25 mouse cellular contexts compared by ENCODE assay signal in the genomic region with DNA sequence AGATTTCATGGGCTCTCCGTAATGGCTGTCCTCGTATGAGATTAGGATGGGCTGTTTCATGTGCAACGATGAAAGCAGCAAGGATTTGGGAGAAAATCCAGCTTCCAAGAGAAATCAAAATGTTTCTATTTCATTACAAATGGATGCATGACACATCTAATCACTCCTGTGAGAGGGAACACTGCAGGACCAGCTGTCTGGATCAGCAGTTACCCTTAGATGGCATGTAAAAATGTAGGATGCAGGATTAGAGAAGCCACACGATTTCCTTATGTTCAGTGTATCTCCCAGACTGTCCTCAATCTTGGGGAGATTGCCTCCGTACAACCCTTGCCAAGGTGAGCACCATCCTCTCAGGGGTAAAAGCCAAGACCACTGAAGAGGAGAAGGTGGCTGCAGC.
A peak's percentile ranks its signal among the peaks of the same experiment; 100 is the strongest.
DNase-seq lines count a peak whose midpoint lies in the region; ATAC-seq lines count a peak whose summit lies in the region.
"Had no signal": no experiment of that assay in that cellular context is flagged by ENCODE, and none has a peak within 500 bp of the region (broad histone marks: within the 10 kb centered on the region; RNA-seq: fewer than 3 reads in every experiment).

No protein-coding gene starts in this region.

- no peak overlapping the region for H3K27ac ChIP-seq in hindbrain, embryonic 16.5 days (ENCODE audit: low read depth, low read length)
- no peak overlapping the region for H3K27ac ChIP-seq in hindbrain, embryonic 13.5 days
- H3K27ac ChIP-seq in neural tube, embryonic 14.5 days (ENCODE audit: low read depth, low read length): no peak overlapping the region
- H3K27ac ChIP-seq: embryonic facial prominence, embryonic 10.5 days; embryonic facial prominence, embryonic 13.5 days; forebrain, embryonic 12.5 days; forebrain, embryonic 15.5 days; hindbrain, embryonic 12.5 days; hindbrain, postnatal 0 days had no signal

- no peak overlapping the region for H3K4me3 ChIP-seq in hindbrain, embryonic 16.5 days (ENCODE audit: low read length)
- H3K4me3 ChIP-seq in hindbrain, embryonic 13.5 days: no peak overlapping the region
- no peak overlapping the region for H3K4me3 ChIP-seq in neural tube, embryonic 14.5 days (ENCODE audit: low read depth, low read length)
- H3K4me3 ChIP-seq: embryonic facial prominence, embryonic 10.5 days; embryonic facial prominence, embryonic 13.5 days; erythroblast, embryonic 14.5 days; forebrain, embryonic 12.5 days; forebrain, embryonic 15.5 days; hindbrain, embryonic 12.5 days had no signal

- no peaks in the 10 kb centered on the region for H3K36me3 ChIP-seq in hindbrain, embryonic 16.5 days (ENCODE audit: control insufficient read depth, insufficient read depth, low read length)
- no peaks in the 10 kb centered on the region for H3K36me3 ChIP-seq in hindbrain, embryonic 13.5 days
- H3K36me3 ChIP-seq in neural tube, embryonic 14.5 days (ENCODE audit: control insufficient read depth, insufficient read depth, low read length): no peaks in the 10 kb centered on the region
- H3K36me3 ChIP-seq: embryonic facial prominence, embryonic 10.5 days; embryonic facial prominence, embryonic 13.5 days; forebrain, embryonic 12.5 days; forebrain, embryonic 15.5 days; hindbrain, embryonic 12.5 days had no signal

- H3K9ac ChIP-seq in hindbrain, embryonic 16.5 days (ENCODE audit: low read depth, low read length): no peak overlapping the region
- H3K9ac ChIP-seq in hindbrain, embryonic 13.5 days: no peak overlapping the region
- H3K9ac ChIP-seq in neural tube, embryonic 14.5 days (replicated peaks; ENCODE audit: low read depth, low read length): no peak overlapping the region
- H3K9ac ChIP-seq: embryonic facial prominence, embryonic 13.5 days; forebrain, embryonic 12.5 days; forebrain, embryonic 15.5 days; hindbrain, embryonic 12.5 days had no signal

- intact Hi-C loops in left cerebral cortex, postnatal 10 days (cut with DNase I): no loop called here

- H3K4me2 ChIP-seq in hindbrain, embryonic 16.5 days (ENCODE audit: low read length): no peak overlapping the region
- H3K4me2 ChIP-seq in hindbrain, embryonic 13.5 days: no peak overlapping the region
- H3K4me2 ChIP-seq in neural tube, embryonic 14.5 days (ENCODE audit: low read depth, low read length): no peak overlapping the region
- H3K4me2 ChIP-seq: embryonic facial prominence, embryonic 13.5 days; forebrain, embryonic 12.5 days; forebrain, embryonic 15.5 days; heart, embryonic 11.5 days; hindbrain, embryonic 12.5 days had no signal

- no peaks in the 10 kb centered on the region for H3K27me3 ChIP-seq in hindbrain, embryonic 16.5 days (replicated peaks; ENCODE audit: control insufficient read depth, insufficient read depth, low read length)
- no peaks in the 10 kb centered on the region for H3K27me3 ChIP-seq in hindbrain, embryonic 13.5 days
- H3K27me3 ChIP-seq in neural tube, embryonic 14.5 days (ENCODE audit: control insufficient read depth, insufficient read depth, low read length): no peaks in the 10 kb centered on the region
- H3K27me3 ChIP-seq: embryonic facial prominence, embryonic 13.5 days; forebrain, embryonic 12.5 days; forebrain, embryonic 15.5 days; hindbrain, embryonic 12.5 days had no signal

- 71% methylated on average over 5 of the region's 5 CpGs for whole genome bisulfite sequencing in hindbrain, embryonic 16.5 days
- WGBS in hindbrain, embryonic 13.5 days: 73% methylated on average over 5 of the region's 5 CpGs
- WGBS in neural tube, embryonic 14.5 days: 75% methylated on average over 5 of the region's 5 CpGs

- ATAC-seq in hindbrain, embryonic 16.5 days: peak; percentile 47; the same call in 1 of the 2 replicates
- ATAC-seq in hindbrain, embryonic 13.5 days (ENCODE audit: low FRiP score): no peak
- ATAC-seq in neural tube, embryonic 14.5 days (ENCODE audit: low read depth): peak; percentile 38; the same call in 1 of the 2 replicates
- ATAC-seq: CD4-positive, CD25-positive, alpha-beta regulatory T cell, adult 4 months; forebrain, embryonic 15.5 days; hindbrain, postnatal 0 days; inflammation-experienced regulatory T-cells, adult 6 months had no signal

- H3K9me3 ChIP-seq in hindbrain, embryonic 16.5 days (ENCODE audit: control insufficient read depth, low read length): no peaks in the 10 kb centered on the region
- no peaks in the 10 kb centered on the region for H3K9me3 ChIP-seq in hindbrain, embryonic 13.5 days
- no peaks in the 10 kb centered on the region for H3K9me3 ChIP-seq in neural tube, embryonic 14.5 days (ENCODE audit: control insufficient read depth, low read length)
- H3K9me3 ChIP-seq: embryonic facial prominence, embryonic 10.5 days; embryonic facial prominence, embryonic 13.5 days; forebrain, embryonic 12.5 days; forebrain, embryonic 15.5 days; hindbrain, embryonic 12.5 days had no signal

- DNase-seq in layer of hippocampus, adult 9-11 months: peak; percentile 58
- DNase-seq in layer of hippocampus, postnatal 36 days: no peak
- DNase-seq in neural tube, embryonic 10.5 days (ENCODE audit: extremely low spot score, low spot score): no peak
- DNase-seq in left cerebral cortex, postnatal 10 days (ENCODE audit: extremely low spot score in 1 of 2, low spot score in 2 of 2): no peak
- DNase-seq: adrenal gland, adult 2 months; adrenal gland, postnatal 25 days; cerebellum, adult 18-20 months; cerebellum, adult 9-10 months; cerebellum, postnatal 25 days; embryo, embryonic 11 days; gastrocnemius, postnatal 14 days; heart, adult 11 months had no signal

- no peaks in the 10 kb centered on the region for H3K4me1 ChIP-seq in hindbrain, embryonic 16.5 days (ENCODE audit: control insufficient read depth, insufficient read depth, low read depth, low read length)
- H3K4me1 ChIP-seq in hindbrain, embryonic 13.5 days (replicated peaks): no peaks in the 10 kb centered on the region
- no peaks in the 10 kb centered on the region for H3K4me1 ChIP-seq in neural tube, embryonic 14.5 days (ENCODE audit: control insufficient read depth, insufficient read depth, low read length)
- H3K4me1 ChIP-seq: forebrain, embryonic 12.5 days; forebrain, embryonic 15.5 days; hindbrain, embryonic 12.5 days had no signal
